Mouse (Mus musculus): ENCODE data around the gene Trappc1.

DNA sequence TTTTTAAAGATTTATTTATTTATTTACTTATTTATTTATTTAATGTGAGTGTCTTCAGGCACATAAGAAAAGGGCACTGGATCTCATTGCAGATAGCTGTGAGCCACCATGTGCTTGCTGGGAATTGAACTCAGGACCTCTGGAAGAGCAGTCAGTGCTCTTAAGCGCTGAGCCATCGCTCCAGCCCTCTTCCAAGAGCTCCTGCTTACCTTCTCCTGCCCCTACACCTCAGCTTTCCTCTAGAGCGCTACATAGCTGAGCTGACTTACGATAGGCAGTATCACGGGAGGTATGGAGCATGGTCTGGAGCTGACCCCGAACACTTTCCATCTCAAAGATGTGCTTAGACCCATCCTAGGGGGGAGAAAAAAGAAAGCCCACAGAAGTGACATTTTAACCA lies 2.2 kb upstream of the Trappc1 start:
- TF ChIP-seq CTCF (conservative IDR thresholded peaks at IDR 0.05; ENCODE audit: insufficient read depth, insufficient read length, low read depth, low read length) (no peak), POLR2A (IDR thresholded peaks at IDR 0.05; ENCODE audit: low read depth, low read length) (no peak)

All from kidney, adult 2 months (tissue).